Mouse (Mus musculus) embryonic facial prominence, embryonic 15.5 days (tissue): ENCODE measurements around the gene Hist1h3d. TPM values are rescaled to one million over a fixed set of nuclear protein-coding genes. Genes with fewer than 3 reads are reported as not detected.
A peak's percentile ranks its signal among the peaks of the same experiment; 100 is the strongest.
"Not testable (repeated sequence)": the region's sequence is repeated elsewhere in the genome, so short reads cannot be mapped to it uniquely, and the experiment has no call there.

Experiments
- ATAC-seq: fragments of 200-750 bp; cut with Nextera tagmentation; 2 replicates; pipeline ENCODE4 v1.8.0; 2017; ENCODE audit warnings: low read depth, moderate TSS enrichment; ENCODE audit not compliant: insufficient number of reproducible peaks, low FRiP score, low TSS enrichment
- H3K27ac ChIP-seq: fragments of 300-500 bp; sonication (generic); replicated peaks from 2 replicates; pipeline ENCODE4 v1.5.1; 2015; ENCODE audit warnings: mild to moderate bottlenecking, inconsistent platforms
- H3K27me3 ChIP-seq: fragments of 300-500 bp; sonication (generic); 2 replicates; pipeline ENCODE4 v1.6.1; 2015; ENCODE audit warnings: inconsistent platforms
- H3K36me3 ChIP-seq: fragments of 300-500 bp; sonication (generic); 2 replicates; pipeline ENCODE4 v1.6.1; 2015; ENCODE audit warnings: mild to moderate bottlenecking, inconsistent platforms
- H3K4me1 ChIP-seq: fragments of 300-500 bp; sonication (generic); 2 replicates; pipeline ENCODE4 v1.6.1; 2015; ENCODE audit warnings: inconsistent platforms
- H3K4me2 ChIP-seq: fragments of 300-500 bp; sonication (generic); replicated peaks from 2 replicates; pipeline ENCODE4 v1.6.1; 2015; ENCODE audit warnings: mild to moderate bottlenecking, inconsistent platforms
- H3K4me3 ChIP-seq: fragments of 300-500 bp; sonication (generic); replicated peaks from 2 replicates; pipeline ENCODE4 v1.5.1; 2015; ENCODE audit warnings: mild to moderate bottlenecking, inconsistent platforms
- H3K9ac ChIP-seq: fragments of 300-500 bp; sonication (generic); 2 replicates; pipeline ENCODE4 v1.6.1; 2015; ENCODE audit warnings: inconsistent platforms
- H3K9me3 ChIP-seq: fragments of 300-500 bp; sonication (generic); replicated peaks from 2 replicates; pipeline ENCODE4 v1.6.1; 2016; ENCODE audit warnings: inconsistent platforms
- WGBS: fragments of 180-500 bp; shearing (Covaris S2); methylation state at CpG from one replicate; pipeline ENCODE4 v1.1.7; 2015; 5-methylcytosine and 5-hydroxymethylcytosine counted together
- polyA plus RNA-seq: library from polyadenylated mRNA; unstranded; fragments of >200 nt; fragmentation: Nextera tagmentation; extraction: Ambion mirVana; gene quantifications from 2 replicates; pipeline ENCODE4 v1.2.1, GENCODE M21; 2015

The Hist1h3d gene
- polyA plus RNA-seq, 1 experiment from 2014 or later: 5.0 TPM

DNA sequence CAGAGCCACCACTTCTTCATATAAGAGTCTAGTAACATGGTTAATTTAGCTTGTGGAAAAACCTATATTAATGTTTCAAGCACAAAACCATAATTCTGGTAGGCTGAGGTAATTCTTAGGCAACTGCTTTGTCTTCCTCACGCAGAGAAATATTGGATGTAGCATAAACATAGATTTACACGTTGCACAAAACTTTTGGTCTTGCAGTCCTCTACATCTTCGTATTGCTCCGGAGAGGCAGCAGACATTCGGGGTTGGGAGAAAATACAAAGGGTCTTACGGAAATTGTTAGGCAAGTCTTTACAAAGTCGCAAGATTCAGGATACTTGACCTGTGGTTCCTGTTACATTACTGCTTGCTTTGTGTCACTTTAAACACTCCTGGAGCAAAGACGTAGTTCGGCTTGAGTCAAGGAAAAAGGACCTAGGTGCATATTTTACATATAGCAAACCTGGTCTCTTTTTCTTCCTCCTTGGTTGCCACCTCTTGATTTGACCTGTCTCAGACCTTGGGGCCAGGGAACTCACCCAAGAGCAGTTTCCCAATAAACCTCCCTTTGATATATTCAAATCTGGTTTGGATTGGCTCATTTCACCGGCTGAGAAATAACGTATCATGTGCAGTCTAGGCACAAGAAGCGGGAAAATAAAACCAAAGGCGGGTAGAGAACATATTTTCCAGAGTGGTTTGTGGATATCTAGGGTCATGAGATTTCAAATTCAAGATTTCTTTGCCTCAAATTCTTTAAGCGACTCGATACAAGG lies 41.0 kb upstream of the Hist1h3d start:
- peak overlapping the region; percentile 26; the same call in 1 of the 2 replicates for H3K9ac ChIP-seq
- no peaks in the 10 kb centered on the region for H3K36me3 ChIP-seq
- WGBS: under 1% methylated on average over 15 of the region's 15 CpGs
- H3K9me3 ChIP-seq: no peaks in the 10 kb centered on the region
- no peaks in the 10 kb centered on the region for H3K27me3 ChIP-seq
- H3K27ac ChIP-seq: peak overlapping the region; percentile 92
- peak overlapping the region; percentile 61 for H3K4me3 ChIP-seq
- no peak for ATAC-seq
- H3K4me2 ChIP-seq: peak overlapping the region; percentile 72
- peaks cover 29% of the 10 kb centered on the region for H3K4me1 ChIP-seq

DNA sequence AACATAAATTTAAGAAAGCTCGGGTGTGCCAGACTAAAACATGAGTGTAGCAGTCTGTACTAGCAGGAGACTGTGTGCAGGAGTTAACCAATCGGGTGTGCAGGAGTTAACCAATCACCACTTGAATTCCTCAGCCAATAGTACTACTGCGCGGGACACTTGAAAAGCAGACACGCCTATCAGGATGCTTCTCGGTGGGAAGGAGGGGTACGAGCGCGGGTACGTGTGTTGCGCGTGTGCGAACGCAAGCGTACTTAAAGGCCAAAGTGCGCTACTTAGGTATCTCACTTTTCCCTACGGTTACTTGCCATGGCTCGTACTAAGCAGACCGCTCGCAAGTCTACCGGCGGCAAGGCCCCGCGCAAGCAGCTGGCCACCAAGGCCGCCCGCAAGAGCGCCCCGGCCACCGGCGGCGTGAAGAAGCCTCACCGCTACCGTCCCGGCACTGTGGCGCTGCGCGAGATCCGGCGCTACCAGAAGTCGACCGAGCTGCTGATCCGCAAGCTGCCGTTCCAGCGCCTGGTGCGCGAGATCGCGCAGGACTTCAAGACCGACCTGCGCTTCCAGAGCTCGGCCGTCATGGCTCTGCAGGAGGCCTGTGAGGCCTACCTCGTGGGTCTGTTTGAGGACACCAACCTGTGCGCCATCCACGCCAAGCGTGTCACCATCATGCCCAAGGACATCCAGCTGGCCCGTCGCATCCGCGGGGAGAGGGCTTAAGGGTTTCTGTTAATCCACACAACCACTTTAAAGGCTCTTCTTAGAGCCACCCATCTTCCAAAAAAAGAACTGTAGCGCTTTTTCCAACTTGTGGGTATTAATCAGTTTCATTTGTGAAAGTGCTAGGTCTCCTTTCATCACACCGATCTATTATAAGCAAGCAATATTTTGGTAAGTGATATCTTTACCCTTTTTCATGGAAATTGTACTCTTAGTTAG lies 40.2 kb upstream of the Hist1h3d start, which contains the start of gene Hist1h3g:
Gene Hist1h3g, plus strand, starts transcription at position 286 of the 939 bp plus-strand sequence.
- ATAC-seq: peak; percentile 90
- Histone ChIP-seq H3K27ac (peak within 1 kb of the TSS; percentile 92), H3K4me2 (peak within 1 kb of the TSS; percentile 72), H3K4me1 (peaks cover 29% of the 10 kb centered on the region), H3K4me3 (peak within 1 kb of the TSS; percentile 61), H3K9ac (peak within 1 kb of the TSS; percentile 35)
- under 1% methylated on average over 47 of the region's 62 CpGs for WGBS
- not testable (repeated sequence) for H3K9me3 ChIP-seq, H3K36me3 ChIP-seq, H3K27me3 ChIP-seq

DNA sequence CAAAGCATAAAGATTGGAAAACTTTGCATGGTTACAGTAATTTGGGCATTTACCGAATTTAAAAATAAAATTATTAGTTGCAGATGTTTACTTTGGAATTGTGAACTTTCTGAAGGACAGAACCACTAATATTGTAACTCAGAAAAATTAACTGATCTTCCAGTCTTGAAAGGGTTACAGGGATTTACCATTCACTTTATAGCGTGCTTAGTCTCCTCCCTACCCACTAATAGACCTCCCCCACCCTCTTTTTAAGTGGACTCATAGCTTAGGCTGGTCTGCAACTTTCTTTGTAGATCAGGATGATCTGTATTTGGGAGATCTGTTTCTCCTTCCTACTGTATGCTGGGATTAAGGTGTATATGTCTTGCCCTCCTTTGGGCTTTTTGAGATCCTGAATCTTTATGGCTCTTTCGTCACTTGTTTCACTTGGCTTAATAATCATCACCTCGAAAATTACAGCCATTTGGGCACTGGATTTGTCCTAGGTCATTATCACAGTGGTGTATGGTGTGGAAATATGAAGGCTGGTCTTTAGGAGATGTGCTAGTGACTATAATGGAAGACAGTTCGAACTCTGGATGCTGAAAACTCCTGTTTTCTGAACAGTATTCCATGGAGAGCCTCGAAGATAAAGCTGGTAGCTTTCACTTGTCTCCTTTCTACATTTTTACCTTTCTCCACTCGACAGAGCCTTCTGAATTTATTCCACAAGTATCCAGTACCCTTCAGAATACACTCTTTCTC lies 39.3 kb upstream of the Hist1h3d start:
- WGBS: 19% methylated on average over 7 of the region's 7 CpGs
- H3K9me3 ChIP-seq: no peaks in the 10 kb centered on the region
- peak overlapping the region; percentile 61 for H3K4me3 ChIP-seq
- H3K36me3 ChIP-seq: no peaks in the 10 kb centered on the region
- no peaks in the 10 kb centered on the region for H3K27me3 ChIP-seq
- peak overlapping the region; percentile 72 for H3K4me2 ChIP-seq
- H3K27ac ChIP-seq: peak overlapping the region; percentile 63
- peak overlapping the region; percentile 12; the same call in 1 of the 2 replicates for H3K9ac ChIP-seq
- peaks cover 29% of the 10 kb centered on the region for H3K4me1 ChIP-seq
- no peak for ATAC-seq

DNA sequence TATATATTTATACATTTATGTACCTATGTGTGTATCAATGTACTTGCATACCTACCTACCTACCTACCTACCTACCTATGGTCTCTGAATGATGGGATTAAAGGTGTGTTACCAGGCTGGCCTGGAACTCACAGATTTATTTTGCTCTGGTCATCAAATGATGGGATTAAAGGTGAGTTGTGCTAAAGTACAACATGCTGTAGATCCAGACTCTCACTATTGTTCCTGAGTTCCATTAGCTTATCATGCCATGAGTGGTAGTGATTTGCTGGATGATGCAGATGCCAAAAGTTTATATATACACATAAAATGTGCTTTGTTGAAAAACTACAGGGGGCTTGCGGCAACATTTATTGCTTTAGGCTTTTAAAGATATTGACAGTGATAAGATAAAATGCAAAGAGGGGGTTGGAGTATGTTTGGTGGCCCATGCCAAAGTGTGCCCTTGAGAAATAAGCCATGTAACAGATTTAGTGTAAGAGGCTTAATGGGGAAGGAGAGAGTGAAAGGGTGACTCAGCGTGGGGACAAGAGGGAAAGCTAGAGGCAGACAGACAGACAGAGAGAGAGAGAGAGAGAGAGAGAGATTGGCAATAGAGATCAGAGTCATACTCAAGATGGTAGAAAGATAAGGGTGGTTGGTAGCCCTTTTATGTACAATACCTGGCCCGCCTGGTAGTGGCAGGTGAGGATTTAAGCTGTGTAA lies 38.4 kb upstream of the Hist1h3d start:
- Histone ChIP-seq H3K9me3 (no peaks in the 10 kb centered on the region), H3K4me1 (peaks cover 27% of the 10 kb centered on the region), H3K4me3 (peak overlapping the region; percentile 61; the same call in 1 of the 2 replicates), H3K9ac (no peak overlapping the region), H3K4me2 (peak overlapping the region; percentile 72; the same call in 1 of the 2 replicates), H3K36me3 (no peaks in the 10 kb centered on the region), H3K27me3 (no peaks in the 10 kb centered on the region), H3K27ac (no peak overlapping the region)
- ATAC-seq: no peak
- 75% methylated on average over 3 of the region's 3 CpGs for WGBS

DNA sequence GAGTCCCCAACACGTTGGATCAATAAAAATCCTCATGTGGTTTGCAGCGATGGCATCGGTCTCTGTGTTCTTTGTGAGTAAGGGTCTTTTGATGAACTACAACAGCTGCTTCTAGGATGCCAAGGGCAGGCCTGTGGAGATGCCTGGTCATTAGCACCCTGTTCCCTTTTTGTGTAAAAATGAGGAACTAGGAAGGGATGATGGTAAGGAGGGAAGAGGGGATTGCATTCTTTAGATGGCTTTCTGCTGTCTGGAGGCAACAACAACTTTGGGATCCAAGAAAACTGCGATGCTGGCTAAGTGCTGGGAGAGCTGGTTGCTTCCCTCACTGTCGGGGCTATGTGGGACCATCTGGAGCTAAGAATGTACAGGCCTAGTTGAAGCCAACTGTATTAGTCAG lies 37.3 kb upstream of the Hist1h3d start:
- Histone ChIP-seq H3K4me2 (no peak overlapping the region), H3K9ac (no peak overlapping the region), H3K4me1 (peaks cover 21% of the 10 kb centered on the region), H3K27me3 (no peaks in the 10 kb centered on the region), H3K9me3 (no peaks in the 10 kb centered on the region), H3K4me3 (no peak overlapping the region), H3K36me3 (no peaks in the 10 kb centered on the region), H3K27ac (no peak overlapping the region)
- WGBS: 51% methylated on average over 5 of the region's 5 CpGs
- ATAC-seq: no peak

DNA sequence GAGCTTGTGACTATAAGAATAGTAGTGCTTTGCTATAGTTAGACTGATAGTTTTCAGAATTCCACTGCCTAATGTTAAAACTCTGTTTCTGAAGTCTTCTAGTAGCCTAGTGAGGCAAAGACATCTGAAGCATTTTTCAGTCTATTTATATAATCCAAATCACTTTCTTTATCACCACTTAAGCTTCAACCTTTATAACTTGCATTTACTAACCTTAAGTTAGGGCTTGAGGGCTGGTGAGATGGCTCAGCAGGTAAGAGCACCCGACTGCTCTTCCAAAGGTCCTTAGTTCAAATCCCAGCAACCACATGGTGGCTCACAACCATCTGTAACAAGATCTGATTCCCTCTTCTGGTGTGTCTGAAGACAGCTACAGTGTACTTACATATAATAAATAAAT lies 35.7 kb upstream of the Hist1h3d start:
- H3K27me3 ChIP-seq, H3K27ac ChIP-seq, H3K9ac ChIP-seq, H3K4me2 ChIP-seq, H3K36me3 ChIP-seq, ATAC-seq, H3K4me3 ChIP-seq, H3K9me3 ChIP-seq: not testable (repeated sequence)
- 81% methylated on average over 1 of the region's 1 CpGs for WGBS
- H3K4me1 ChIP-seq: peaks cover 13% of the 10 kb centered on the region; the same call in 1 of the 2 replicates

DNA sequence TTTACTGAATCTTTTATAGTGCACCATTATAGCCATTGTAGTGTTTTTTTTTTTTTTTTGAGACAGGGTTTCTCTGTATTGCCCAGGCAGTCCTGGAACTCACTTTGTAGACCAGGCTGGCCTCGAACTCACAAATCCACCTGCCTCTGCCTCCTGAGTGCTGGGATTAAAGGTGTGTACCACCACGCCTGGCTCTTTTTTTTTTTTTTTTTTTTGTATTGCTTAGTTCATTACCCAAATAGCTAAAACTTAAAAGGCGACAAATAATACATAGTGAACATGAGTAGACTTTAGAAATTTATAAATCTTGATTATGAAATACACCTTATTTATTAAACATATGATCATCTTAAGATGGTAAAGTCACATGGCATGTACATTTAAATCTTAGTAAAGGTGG lies 34.1 kb upstream of the Hist1h3d start:
- ATAC-seq: no peak
- Histone ChIP-seq H3K9me3 (no peaks in the 10 kb centered on the region), H3K4me1 (peaks cover 6% of the 10 kb centered on the region; the same call in 1 of the 2 replicates), H3K4me3 (no peak overlapping the region), H3K4me2 (no peak overlapping the region), H3K27me3 (no peaks in the 10 kb centered on the region), H3K36me3 (no peaks in the 10 kb centered on the region), H3K27ac (no peak overlapping the region), H3K9ac (no peak overlapping the region)
- WGBS: 86% methylated on average over 3 of the region's 3 CpGs

DNA sequence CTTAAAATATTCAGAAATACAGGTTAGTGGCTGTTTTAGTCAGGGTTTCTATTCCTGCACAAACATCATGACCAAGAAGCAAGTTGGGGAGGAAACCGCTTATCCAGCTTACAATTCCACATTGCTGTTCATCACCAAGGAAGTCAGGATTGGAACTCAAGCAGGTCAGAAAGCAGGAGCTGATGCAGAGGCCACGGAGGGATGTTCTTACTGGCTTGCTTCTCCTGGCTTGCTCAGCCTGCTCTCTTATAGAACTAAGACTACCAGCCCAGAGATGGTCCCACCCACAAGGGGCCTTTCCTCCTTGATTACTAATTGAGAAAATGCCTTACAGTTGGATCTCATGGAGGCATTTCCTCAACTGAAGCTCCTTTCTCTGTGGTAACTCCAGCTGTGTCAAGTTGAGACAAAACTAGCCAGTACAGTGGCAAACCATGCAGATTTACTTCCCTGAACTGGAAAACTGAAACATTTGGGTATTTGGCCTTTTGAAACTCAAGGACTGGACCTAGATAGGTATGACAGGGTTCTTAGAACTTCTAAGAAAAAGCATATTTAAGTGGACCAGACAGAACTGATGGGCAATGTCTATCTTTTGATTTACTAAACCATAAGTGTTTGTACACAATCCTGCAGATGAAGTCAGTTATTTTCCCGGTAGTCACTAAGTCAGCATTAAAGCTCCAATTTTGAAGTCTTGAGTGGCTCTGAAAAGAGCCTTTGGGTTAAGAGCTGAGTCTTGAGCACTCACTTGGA lies 33.2 kb upstream of the Hist1h3d start:
- WGBS: 3% methylated on average over 3 of the region's 3 CpGs
- H3K4me1 ChIP-seq, H3K9me3 ChIP-seq, H3K27me3 ChIP-seq, ATAC-seq, H3K36me3 ChIP-seq: not testable (repeated sequence)
- Histone ChIP-seq H3K27ac (peak overlapping the region; percentile 87), H3K4me3 (peak overlapping the region; percentile 50), H3K4me2 (peak overlapping the region; percentile 70), H3K9ac (peak overlapping the region; percentile 39)

DNA sequence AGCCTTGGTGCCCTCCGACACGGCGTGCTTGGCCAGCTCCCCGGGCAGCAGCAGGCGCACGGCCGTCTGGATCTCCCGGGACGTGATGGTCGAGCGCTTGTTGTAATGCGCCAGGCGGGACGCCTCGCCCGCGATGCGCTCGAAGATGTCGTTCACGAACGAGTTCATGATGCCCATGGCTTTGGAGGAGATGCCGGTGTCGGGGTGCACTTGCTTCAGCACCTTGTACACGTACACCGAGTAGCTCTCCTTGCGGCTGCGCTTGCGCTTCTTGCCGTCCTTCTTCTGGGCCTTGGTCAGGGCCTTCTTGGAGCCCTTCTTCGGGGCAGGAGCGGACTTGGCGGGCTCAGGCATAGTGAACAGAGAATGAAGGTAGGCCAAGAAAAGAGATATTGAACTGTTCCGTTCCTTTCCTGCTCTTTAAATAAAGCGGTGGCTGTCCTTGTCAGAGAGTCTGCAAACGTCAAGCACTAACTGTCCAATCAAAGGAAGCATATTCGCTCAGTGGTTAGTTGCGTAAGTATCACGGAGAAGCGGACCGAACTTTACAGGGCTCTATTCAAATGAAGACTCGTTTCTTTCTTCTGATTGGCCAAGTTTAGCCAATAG lies 32.5 kb upstream of the Hist1h3d start, which contains the start of gene Hist1h2bh:
Gene Hist1h2bh, minus strand, starts transcription at position 394 of the 609 bp plus-strand sequence.
- Histone ChIP-seq H3K4me2 (peak within 1 kb of the TSS; percentile 70), H3K9ac (peak within 1 kb of the TSS; percentile 39), H3K4me3 (peak within 1 kb of the TSS; percentile 50), H3K27ac (peak within 1 kb of the TSS; percentile 95)
- H3K27me3 ChIP-seq, H3K9me3 ChIP-seq, H3K36me3 ChIP-seq, H3K4me1 ChIP-seq: not testable (repeated sequence)
- under 1% methylated on average over 38 of the region's 42 CpGs for WGBS
- peak; percentile 93 for ATAC-seq
